Mouse (Mus musculus): ENCODE measurements around the gene Ttll11. TPM values are rescaled to one million over a fixed set of nuclear protein-coding genes. Genes with fewer than 3 reads are reported as not detected.

The Ttll11 gene
- polyA plus RNA-seq, 1 experiment from 2014 or later: 3.0 TPM

DNA sequence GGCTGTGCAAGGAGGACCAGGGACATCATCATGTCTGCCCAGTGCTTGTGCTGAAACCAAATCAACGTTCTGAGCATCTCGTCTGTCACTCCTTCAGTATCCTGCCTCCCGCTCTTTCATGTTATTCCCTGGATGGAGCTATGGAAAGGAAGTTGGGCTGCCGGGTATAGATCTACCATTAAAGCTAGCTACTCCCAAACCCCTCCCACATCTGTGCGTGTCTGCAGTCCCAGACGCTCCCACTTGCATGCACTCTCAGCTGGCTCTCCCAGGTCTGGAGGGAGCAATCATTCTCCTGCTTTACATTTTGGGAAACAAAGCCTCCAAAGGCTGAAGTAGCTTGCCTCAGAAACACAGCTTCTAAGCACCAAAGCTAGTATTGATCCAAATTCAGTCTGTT lies 146.2 kb downstream of the Ttll11 start:
- no peak overlapping the region for H3K9ac ChIP-seq (ENCODE audit: low read length)
- no peaks in the 10 kb centered on the region for H3K36me3 ChIP-seq (ENCODE audit: control insufficient read depth, insufficient read depth, low read length)
- no peaks in the 10 kb centered on the region for H3K27me3 ChIP-seq (ENCODE audit: control insufficient read depth, insufficient read depth, low read length)
- no peak overlapping the region for H3K4me2 ChIP-seq
- no peak overlapping the region for H3K27ac ChIP-seq (ENCODE audit: low read depth, low read length)
- 79% methylated on average over 6 of the region's 6 CpGs for WGBS
- H3K4me1 ChIP-seq (ENCODE audit: control insufficient read depth, insufficient read depth, low read length): no peaks in the 10 kb centered on the region
- ATAC-seq (ENCODE audit: low FRiP score) (no peak), DNase-seq (ENCODE audit: low spot score, missing footprints) (no peak)
- H3K9me3 ChIP-seq (ENCODE audit: control insufficient read depth, low read length): peaks cover 4% of the 10 kb centered on the region; the same call in 1 of the 2 replicates
- no peak overlapping the region for H3K4me3 ChIP-seq (ENCODE audit: low read depth, low read length)

- 65% methylated on average over 11 of the region's 11 CpGs for WGBS
- Histone ChIP-seq H3K27me3 (ENCODE audit: control insufficient read depth, insufficient read depth, low read length) (no peaks in the 10 kb centered on the region), H3K4me3 (ENCODE audit: low read depth, low read length) (no peak overlapping the region), H3K27ac (ENCODE audit: low read depth, low read length) (no peak overlapping the region), H3K36me3 (ENCODE audit: control insufficient read depth, insufficient read depth, low read length) (no peaks in the 10 kb centered on the region), H3K9me3 (ENCODE audit: control insufficient read depth, low read length) (peaks cover 4% of the 10 kb centered on the region; the same call in 1 of the 2 replicates), H3K9ac (ENCODE audit: low read length) (no peak overlapping the region), H3K4me2 (no peak overlapping the region), H3K4me1 (ENCODE audit: control insufficient read depth, insufficient read depth, low read length) (no peaks in the 10 kb centered on the region)
- DNase-seq (ENCODE audit: low spot score, missing footprints): no peak
- no peak for ATAC-seq (ENCODE audit: low FRiP score)
Observed at GRCm38 (mm10) chr2:35832742-35833425, 146.8 kb downstream of the Ttll11 start.

DNA sequence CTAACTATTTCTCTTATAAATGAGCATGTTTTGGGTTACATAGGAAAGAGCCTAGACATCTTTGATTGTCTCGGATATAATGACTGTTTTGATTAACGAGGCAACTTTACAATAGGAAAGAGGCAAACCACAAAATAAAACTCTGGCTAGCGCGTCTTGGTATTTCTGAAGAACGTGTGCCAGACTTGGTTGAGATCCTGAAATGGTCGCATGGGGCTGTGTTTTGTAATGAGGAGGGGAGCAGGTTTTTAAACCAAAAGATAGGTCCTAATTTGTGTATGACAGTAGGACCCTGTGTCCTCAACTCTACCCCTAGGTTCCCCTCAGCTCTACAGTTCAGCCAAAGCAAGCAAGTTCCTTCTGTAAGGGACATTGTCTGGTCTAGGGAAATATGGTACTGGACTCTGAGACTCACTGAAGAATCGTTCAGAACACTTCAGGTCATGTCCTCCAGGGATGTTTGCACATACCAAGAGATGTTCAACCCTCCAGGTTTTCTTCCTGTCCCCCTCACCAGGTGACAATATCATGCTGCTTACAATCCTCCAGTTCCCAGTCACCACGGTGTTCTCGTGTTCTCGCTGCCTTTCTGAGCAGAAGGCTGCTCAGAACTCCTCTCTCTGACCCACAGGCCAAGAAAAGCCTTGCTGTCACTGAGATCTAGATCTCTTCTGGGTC lies 147.7 kb downstream of the Ttll11 start:
- H3K9me3 ChIP-seq (ENCODE audit: control insufficient read depth, low read length): peaks cover 1% of the 10 kb centered on the region; the same call in 1 of the 2 replicates
- H3K27me3 ChIP-seq (ENCODE audit: control insufficient read depth, insufficient read depth, low read length): no peaks in the 10 kb centered on the region
- no peak overlapping the region for H3K27ac ChIP-seq (ENCODE audit: low read depth, low read length)
- no peak overlapping the region for H3K4me3 ChIP-seq (ENCODE audit: low read depth, low read length)
- no peaks in the 10 kb centered on the region for H3K4me1 ChIP-seq (ENCODE audit: control insufficient read depth, insufficient read depth, low read length)
- DNase-seq (ENCODE audit: low spot score, missing footprints): no peak
- WGBS: 85% methylated on average over 10 of the region's 10 CpGs
- no peak for ATAC-seq (ENCODE audit: low FRiP score)
- no peaks in the 10 kb centered on the region for H3K36me3 ChIP-seq (ENCODE audit: control insufficient read depth, insufficient read depth, low read length)
- H3K9ac ChIP-seq (ENCODE audit: low read length): no peak overlapping the region
- H3K4me2 ChIP-seq: no peak overlapping the region

- WGBS: 85% methylated on average over 6 of the region's 6 CpGs
- no peaks in the 10 kb centered on the region for H3K27me3 ChIP-seq (ENCODE audit: control insufficient read depth, insufficient read depth, low read length)
Observed at GRCm38 (mm10) chr2:35830966-35831903, 148.5 kb downstream of the Ttll11 start.

GRCm38 (mm10) chr2:35829136-35829535 lies 150.6 kb downstream of the Ttll11 start:
- Histone ChIP-seq H3K9ac (ENCODE audit: low read length) (no peak overlapping the region), H3K27ac (ENCODE audit: low read depth, low read length) (no peak overlapping the region), H3K36me3 (ENCODE audit: control insufficient read depth, insufficient read depth, low read length) (no peaks in the 10 kb centered on the region), H3K9me3 (ENCODE audit: control insufficient read depth, low read length) (no peaks in the 10 kb centered on the region), H3K4me2 (no peak overlapping the region), H3K4me3 (ENCODE audit: low read depth, low read length) (no peak overlapping the region), H3K27me3 (ENCODE audit: control insufficient read depth, insufficient read depth, low read length) (no peaks in the 10 kb centered on the region), H3K4me1 (ENCODE audit: control insufficient read depth, insufficient read depth, low read length) (no peaks in the 10 kb centered on the region)
- WGBS: 90% methylated on average over 4 of the region's 4 CpGs
- ATAC-seq (ENCODE audit: low FRiP score): no peak
- no peak for DNase-seq (ENCODE audit: low spot score, missing footprints)

More at GRCm38 (mm10) chr2:35830966-35831903, 148.5 kb downstream of the Ttll11 start:
- H3K4me3 ChIP-seq (ENCODE audit: low read depth, low read length): no peak overlapping the region
- no peaks in the 10 kb centered on the region for H3K36me3 ChIP-seq (ENCODE audit: control insufficient read depth, insufficient read depth, low read length)
- no peaks in the 10 kb centered on the region for H3K9me3 ChIP-seq (ENCODE audit: control insufficient read depth, low read length)
- H3K4me2 ChIP-seq: no peak overlapping the region
- ATAC-seq (ENCODE audit: low FRiP score) (no peak), DNase-seq (ENCODE audit: low spot score, missing footprints) (no peak)
- no peak overlapping the region for H3K27ac ChIP-seq (ENCODE audit: low read depth, low read length)
- H3K9ac ChIP-seq (ENCODE audit: low read length): no peak overlapping the region
- no peaks in the 10 kb centered on the region for H3K4me1 ChIP-seq (ENCODE audit: control insufficient read depth, insufficient read depth, low read length)

GRCm38 (mm10) chr2:35827886-35828285 lies 151.8 kb downstream of the Ttll11 start:
- ATAC-seq (ENCODE audit: low FRiP score): no peak
- DNase-seq (ENCODE audit: low spot score, missing footprints): no peak
- Histone ChIP-seq H3K9me3 (ENCODE audit: control insufficient read depth, low read length) (no peaks in the 10 kb centered on the region), H3K9ac (ENCODE audit: low read length) (no peak overlapping the region), H3K27me3 (ENCODE audit: control insufficient read depth, insufficient read depth, low read length) (no peaks in the 10 kb centered on the region), H3K4me3 (ENCODE audit: low read depth, low read length) (no peak overlapping the region), H3K36me3 (ENCODE audit: control insufficient read depth, insufficient read depth, low read length) (no peaks in the 10 kb centered on the region), H3K4me2 (no peak overlapping the region), H3K4me1 (ENCODE audit: control insufficient read depth, insufficient read depth, low read length) (no peaks in the 10 kb centered on the region), H3K27ac (ENCODE audit: low read depth, low read length) (no peak overlapping the region)
- WGBS: 78% methylated on average over 4 of the region's 4 CpGs

- Histone ChIP-seq H3K4me1 (ENCODE audit: control insufficient read depth, insufficient read depth, low read length) (no peaks in the 10 kb centered on the region), H3K4me3 (ENCODE audit: low read depth, low read length) (no peak overlapping the region), H3K4me2 (no peak overlapping the region), H3K9ac (ENCODE audit: low read length) (no peak overlapping the region), H3K36me3 (ENCODE audit: control insufficient read depth, insufficient read depth, low read length) (no peaks in the 10 kb centered on the region), H3K9me3 (ENCODE audit: control insufficient read depth, low read length) (no peaks in the 10 kb centered on the region), H3K27me3 (ENCODE audit: control insufficient read depth, insufficient read depth, low read length) (no peaks in the 10 kb centered on the region), H3K27ac (ENCODE audit: low read depth, low read length) (no peak overlapping the region)
- ATAC-seq (ENCODE audit: low FRiP score) (no peak), DNase-seq (ENCODE audit: low spot score, missing footprints) (no peak)
- 73% methylated on average over 7 of the region's 7 CpGs for WGBS
Observed at GRCm38 (mm10) chr2:35825157-35825556, 154.6 kb downstream of the Ttll11 start.

DNA sequence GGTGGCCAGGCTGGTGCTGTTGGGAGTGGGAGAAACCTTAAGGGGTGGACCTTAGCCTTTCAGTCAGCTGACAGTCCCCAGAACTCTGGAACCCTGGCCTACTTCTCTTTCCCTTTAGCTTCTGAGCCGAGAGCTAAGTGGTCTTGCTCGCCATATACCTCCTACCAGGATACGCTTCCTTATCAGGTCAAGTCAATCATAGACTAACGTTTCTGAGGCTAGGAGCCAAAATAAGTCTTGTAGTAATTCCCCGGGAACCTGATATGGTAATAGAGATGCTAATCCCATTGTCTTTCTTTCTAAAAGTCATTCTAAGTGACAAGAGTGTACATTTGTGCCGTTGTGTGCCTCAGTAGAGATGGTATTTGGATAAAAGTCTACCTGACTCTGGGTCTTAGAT lies 156.1 kb downstream of the Ttll11 start:
- ATAC-seq (ENCODE audit: low FRiP score) (no peak), DNase-seq (ENCODE audit: low spot score, missing footprints) (no peak)
- Histone ChIP-seq H3K4me1 (ENCODE audit: control insufficient read depth, insufficient read depth, low read length) (no peaks in the 10 kb centered on the region), H3K27me3 (ENCODE audit: control insufficient read depth, insufficient read depth, low read length) (no peaks in the 10 kb centered on the region), H3K27ac (ENCODE audit: low read depth, low read length) (no peak overlapping the region), H3K36me3 (ENCODE audit: control insufficient read depth, insufficient read depth, low read length) (no peaks in the 10 kb centered on the region), H3K9ac (ENCODE audit: low read length) (no peak overlapping the region), H3K4me2 (no peak overlapping the region), H3K9me3 (ENCODE audit: control insufficient read depth, low read length) (no peaks in the 10 kb centered on the region), H3K4me3 (ENCODE audit: low read depth, low read length) (no peak overlapping the region)
- whole genome bisulfite sequencing: 82% methylated on average over 6 of the region's 6 CpGs

GRCm38 (mm10) chr2:35818883-35819282 lies 160.8 kb downstream of the Ttll11 start:
- H3K36me3 ChIP-seq (ENCODE audit: control insufficient read depth, insufficient read depth, low read length): no peaks in the 10 kb centered on the region
- H3K9ac ChIP-seq (ENCODE audit: low read length): no peak overlapping the region
- no peaks in the 10 kb centered on the region for H3K4me1 ChIP-seq (ENCODE audit: control insufficient read depth, insufficient read depth, low read length)
- no peak overlapping the region for H3K4me3 ChIP-seq (ENCODE audit: low read depth, low read length)
- H3K4me2 ChIP-seq: no peak overlapping the region
- H3K27me3 ChIP-seq (ENCODE audit: control insufficient read depth, insufficient read depth, low read length): no peaks in the 10 kb centered on the region
- DNase-seq (ENCODE audit: low spot score, missing footprints): no peak
- WGBS: 77% methylated on average over 2 of the region's 2 CpGs
- no peak overlapping the region for H3K27ac ChIP-seq (ENCODE audit: low read depth, low read length)
- no peak for ATAC-seq (ENCODE audit: low FRiP score)
- no peaks in the 10 kb centered on the region for H3K9me3 ChIP-seq (ENCODE audit: control insufficient read depth, low read length)
